Mouse (Mus musculus): ENCODE results near the gene Bglap2.
A peak's percentile ranks its signal among the peaks of the same experiment; 100 is the strongest.
"Not testable (repeated sequence)": the region's sequence is repeated elsewhere in the genome, so short reads cannot be mapped to it uniquely, and the experiment has no call there.

Bglap2 gene

GRCm38 (mm10) chr3:88378599-88378998 is at the start of gene Bglap2:
Gene Bglap2, minus strand, starts transcription at chr3:88378699.
- DNase-seq: not testable (repeated sequence)

GRCm38 (mm10) chr3:88427342-88427905 is 48.9 kb upstream of the Bglap2 start:
- DNase-seq: no peak

GRCm38 (mm10) chr3:88425708-88426420 is 47.4 kb upstream of the Bglap2 start:
- peak; percentile 62 for DNase-seq

GRCm38 (mm10) chr3:88425330-88425689 is 46.8 kb upstream of the Bglap2 start:
- DNase-seq: no peak

- peak; percentile 97 for DNase-seq
Measured at GRCm38 (mm10) chr3:88424605-88425329, 46.3 kb upstream of the Bglap2 start, which contains the start of gene Slc25a44. Gene Slc25a44, minus strand, starts transcription at chr3:88425139.

- DNase-seq: peak; percentile 70
Measured at GRCm38 (mm10) chr3:88422020-88422720, 43.7 kb upstream of the Bglap2 start.

GRCm38 (mm10) chr3:88420771-88421170 is 42.3 kb upstream of the Bglap2 start:
- peak; percentile 57 for DNase-seq

- no peak for DNase-seq
Measured at GRCm38 (mm10) chr3:88418016-88418415, 39.5 kb upstream of the Bglap2 start.

GRCm38 (mm10) chr3:88415668-88416067 is 37.2 kb upstream of the Bglap2 start:
- DNase-seq: no peak

- DNase-seq: no peak
Measured at GRCm38 (mm10) chr3:88412636-88413035, 34.1 kb upstream of the Bglap2 start.

GRCm38 (mm10) chr3:88411681-88412080 is 33.2 kb upstream of the Bglap2 start:
- no peak for DNase-seq

GRCm38 (mm10) chr3:88410645-88411031 is 32.1 kb upstream of the Bglap2 start:
- peak; percentile 36 for DNase-seq

GRCm38 (mm10) chr3:88409741-88410644 is 31.5 kb upstream of the Bglap2 start, which contains the start of gene Pmf1:
Gene Pmf1, minus strand, starts transcription at chr3:88410331.
- DNase-seq: peak; percentile 94

- no peak for DNase-seq
Measured at GRCm38 (mm10) chr3:88408953-88409352, 30.5 kb upstream of the Bglap2 start.

GRCm38 (mm10) chr3:88407529-88407928 is 29.0 kb upstream of the Bglap2 start:
- no peak for DNase-seq

GRCm38 (mm10) chr3:88407090-88407489 is 28.6 kb upstream of the Bglap2 start:
- DNase-seq: peak; percentile 58

GRCm38 (mm10) chr3:88403522-88404230 is 25.2 kb upstream of the Bglap2 start:
- no peak for DNase-seq

- no peak for DNase-seq
Measured at GRCm38 (mm10) chr3:88398666-88399065, 20.2 kb upstream of the Bglap2 start.

- DNase-seq: no peak
Measured at GRCm38 (mm10) chr3:88395742-88396141, 17.2 kb upstream of the Bglap2 start.

- DNase-seq: no peak
Measured at GRCm38 (mm10) chr3:88395288-88395687, 16.8 kb upstream of the Bglap2 start.

GRCm38 (mm10) chr3:88393776-88394375 is 15.4 kb upstream of the Bglap2 start:
- DNase-seq: no peak
